Mouse (Mus musculus) midbrain, postnatal 0 days (tissue): Measurements from ENCODE around the gene Lrit3. TPM values are rescaled to one million over a fixed set of nuclear protein-coding genes. Genes with fewer than 3 reads are reported as not detected.
"Not testable (repeated sequence)": the region's sequence is repeated elsewhere in the genome, so short reads cannot be mapped to it uniquely, and the experiment has no call there.

Source experiments
- ATAC-seq: fragments of 200-750 bp; cut with Nextera tagmentation; 2 replicates; pipeline ENCODE4 v1.8.0; 2017; ENCODE audit warnings: moderate number of reproducible peaks, mild to moderate bottlenecking, moderate TSS enrichment, moderate library complexity; ENCODE audit not compliant: low FRiP score
- DNase-seq: peaks from one replicate; pipeline ENCODE4 v3.0.0-alpha.2; 2015; ENCODE audit warnings: low spot score
- H3K27ac ChIP-seq: fragments of 300-500 bp; sonication (generic); 2 replicates; pipeline ENCODE4 v1.5.1; 2014; ENCODE audit warnings: low read depth, mild to moderate bottlenecking, low read length, mixed read lengths
- H3K27me3 ChIP-seq: fragments of 300-500 bp; sonication (generic); 2 replicates; pipeline ENCODE4 v1.6.1; 2014; ENCODE audit warnings: low read length, control low read depth, mixed read lengths; ENCODE audit not compliant: insufficient read depth
- H3K36me3 ChIP-seq: fragments of 300-500 bp; sonication (generic); 2 replicates; pipeline ENCODE4 v1.6.1; 2014; ENCODE audit warnings: low read length, control low read depth, mixed read lengths; ENCODE audit not compliant: insufficient read depth
- H3K4me1 ChIP-seq: fragments of 300-500 bp; sonication (generic); 2 replicates; pipeline ENCODE4 v1.6.1; 2014; ENCODE audit warnings: mild to moderate bottlenecking, control low read depth, antibody characterized with exemption, low read length, mixed read lengths; ENCODE audit not compliant: insufficient read depth
- H3K4me2 ChIP-seq: fragments of 300-500 bp; sonication (generic); 2 replicates; pipeline ENCODE4 v1.6.1; 2014; ENCODE audit warnings: low read depth, mild to moderate bottlenecking, low read length, mixed read lengths; ENCODE audit not compliant: poor library complexity, severe bottlenecking
- H3K4me3 ChIP-seq: fragments of 300-500 bp; sonication (generic); 2 replicates; pipeline ENCODE4 v1.5.1; 2014; ENCODE audit warnings: low read depth, mild to moderate bottlenecking, low read length, moderate library complexity
- H3K9ac ChIP-seq: fragments of 300-500 bp; sonication (generic); replicated peaks from 2 replicates; pipeline ENCODE4 v1.6.1; 2014; ENCODE audit warnings: mild to moderate bottlenecking, low read length, moderate library complexity, mixed read lengths; ENCODE audit not compliant: poor library complexity, severe bottlenecking
- H3K9me3 ChIP-seq: fragments of 300-500 bp; sonication (generic); 2 replicates; pipeline ENCODE4 v1.6.1; 2016; ENCODE audit warnings: low read length, control low read depth
- CTCF ChIP-seq: IDR thresholded peaks from 2 replicates; pipeline ENCODE4 v1.5.1; 2016; ENCODE audit warnings: antibody characterized with exemption, mild to moderate bottlenecking
- WGBS: fragments of 180-500 bp; shearing (Covaris S2); extraction: QIAGEN DNeasy Blood & Tissue Kit; methylation state at CpG from one replicate; pipeline ENCODE4 v1.1.7; 2014; 5-methylcytosine and 5-hydroxymethylcytosine counted together
- polyA plus RNA-seq: library from polyadenylated mRNA; unstranded; fragments of >200 nt; fragmentation: Nextera tagmentation; extraction: Ambion mirVana; gene quantifications from 2 replicates; pipeline ENCODE4 v1.2.1, GENCODE M21; 2015
- total RNA-seq: library from RNA; depleted of rRNA; stranded (reverse); fragments of >200 nt; gene quantifications from 2 replicates; pipeline ENCODE4 v1.2.3, GENCODE M21; 2014

Lrit3 gene
- total and polyA plus RNA-seq, 2 experiments from 2014 or later = not detected

DNA sequence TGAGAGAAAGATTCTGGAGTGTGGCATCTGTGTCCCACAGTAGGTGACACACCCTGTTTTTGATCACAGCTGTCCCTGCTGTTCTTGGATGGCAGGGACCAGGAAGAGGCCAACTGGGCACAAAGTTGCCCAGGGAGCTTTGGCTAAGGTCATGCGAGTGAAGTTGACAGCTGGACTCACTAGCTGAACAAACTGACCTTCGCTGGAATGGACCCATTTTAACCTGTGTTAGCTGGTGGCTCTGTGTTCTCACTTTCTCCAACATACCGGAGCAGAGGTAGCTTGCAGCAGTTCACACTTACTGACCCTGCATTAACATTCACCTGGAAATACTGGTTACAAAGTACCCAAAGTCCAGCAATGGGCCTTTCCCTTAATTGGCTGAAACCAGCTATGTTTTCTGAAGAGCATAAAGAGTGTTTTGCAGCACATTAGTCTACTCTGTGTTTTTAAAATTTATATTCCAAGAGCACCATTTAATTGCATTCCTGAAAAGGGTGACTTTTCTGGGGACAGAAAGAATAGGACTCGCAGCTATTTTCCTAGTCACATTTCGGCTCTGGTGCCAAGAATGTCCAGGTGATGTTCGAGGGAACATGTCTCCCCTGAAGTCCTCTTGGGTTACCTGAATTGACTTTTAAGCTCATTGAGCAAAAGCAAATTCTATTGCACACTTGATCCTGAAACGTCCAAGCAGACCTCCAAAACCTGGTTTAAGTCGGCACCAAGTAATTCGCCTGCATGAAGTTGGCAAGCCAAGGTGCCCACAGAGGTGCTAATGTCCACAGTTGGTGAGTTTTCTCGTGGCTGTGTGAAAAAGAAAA is 36.6 kb downstream of the Lrit3 start:
- WGBS = 86% methylated on average over 10 of the region's 10 CpGs
- Histone ChIP-seq H3K27me3 (no peaks in the 10 kb centered on the region), H3K9me3 (peaks cover 5% of the 10 kb centered on the region; the same call in 1 of the 2 replicates), H3K4me1 (no peaks in the 10 kb centered on the region), H3K27ac (no peak overlapping the region), H3K4me2 (no peak overlapping the region), H3K9ac (no peak overlapping the region), H3K4me3 (no peak overlapping the region), H3K36me3 (no peaks in the 10 kb centered on the region)
- no peak for TF ChIP-seq CTCF
- no peak for ATAC-seq
- no peak for DNase-seq

DNA sequence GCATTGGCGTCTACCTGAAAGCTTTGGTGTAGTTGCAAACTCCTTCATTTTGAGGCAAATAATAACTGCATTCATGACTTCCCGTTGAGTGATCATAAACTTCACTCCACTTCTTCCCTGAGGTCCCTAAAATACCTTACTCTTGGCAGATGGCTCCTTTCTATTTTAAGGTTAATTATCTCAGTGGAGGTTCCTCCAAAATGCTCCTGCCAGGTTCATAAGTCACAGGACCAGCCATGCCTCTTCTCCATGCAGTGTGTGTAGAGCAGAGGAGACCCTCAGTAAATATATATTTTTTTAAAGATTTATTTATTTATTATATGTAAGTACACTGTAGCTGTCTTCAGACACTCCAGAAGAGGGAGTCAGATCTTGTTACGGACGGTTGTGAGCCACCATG is 37.7 kb downstream of the Lrit3 start:
- WGBS = 96% methylated on average over 4 of the region's 4 CpGs
- H3K27me3 ChIP-seq = no peaks in the 10 kb centered on the region
- H3K36me3 ChIP-seq = no peaks in the 10 kb centered on the region
- DNase-seq (no peak), ATAC-seq (no peak)
- H3K9ac ChIP-seq = no peak overlapping the region
- no peak overlapping the region for H3K4me2 ChIP-seq
- H3K9me3 ChIP-seq = peaks cover 5% of the 10 kb centered on the region; the same call in 1 of the 2 replicates
- no peak overlapping the region for H3K27ac ChIP-seq
- H3K4me3 ChIP-seq = no peak overlapping the region
- no peaks in the 10 kb centered on the region for H3K4me1 ChIP-seq
- no peak for TF ChIP-seq CTCF

DNA sequence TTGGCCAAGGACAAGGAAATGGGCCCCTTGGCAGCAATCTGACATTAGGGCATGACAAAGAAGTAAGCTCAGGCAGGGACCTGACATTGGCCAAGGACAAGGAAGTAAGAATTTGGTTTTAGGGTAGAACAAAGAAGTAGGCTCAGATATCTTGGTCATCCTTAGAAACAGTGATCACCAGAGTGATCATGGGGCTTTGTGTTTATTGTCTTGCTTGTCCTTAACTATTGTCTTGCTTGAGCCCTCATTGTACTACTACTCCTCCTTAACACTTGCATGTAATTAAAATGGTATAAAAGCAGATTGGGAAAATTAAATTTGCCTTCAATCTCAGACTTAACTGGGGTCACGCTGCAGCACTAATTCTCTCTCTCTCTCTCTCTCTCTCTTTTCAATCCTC is 46.2 kb downstream of the Lrit3 start:
- not testable (repeated sequence) for H3K9ac ChIP-seq, H3K4me2 ChIP-seq, H3K9me3 ChIP-seq, ATAC-seq, H3K27ac ChIP-seq, H3K4me3 ChIP-seq, DNase-seq, H3K27me3 ChIP-seq, H3K4me1 ChIP-seq, H3K36me3 ChIP-seq
- WGBS = 85% methylated on average over 1 of the region's 1 CpGs

DNA sequence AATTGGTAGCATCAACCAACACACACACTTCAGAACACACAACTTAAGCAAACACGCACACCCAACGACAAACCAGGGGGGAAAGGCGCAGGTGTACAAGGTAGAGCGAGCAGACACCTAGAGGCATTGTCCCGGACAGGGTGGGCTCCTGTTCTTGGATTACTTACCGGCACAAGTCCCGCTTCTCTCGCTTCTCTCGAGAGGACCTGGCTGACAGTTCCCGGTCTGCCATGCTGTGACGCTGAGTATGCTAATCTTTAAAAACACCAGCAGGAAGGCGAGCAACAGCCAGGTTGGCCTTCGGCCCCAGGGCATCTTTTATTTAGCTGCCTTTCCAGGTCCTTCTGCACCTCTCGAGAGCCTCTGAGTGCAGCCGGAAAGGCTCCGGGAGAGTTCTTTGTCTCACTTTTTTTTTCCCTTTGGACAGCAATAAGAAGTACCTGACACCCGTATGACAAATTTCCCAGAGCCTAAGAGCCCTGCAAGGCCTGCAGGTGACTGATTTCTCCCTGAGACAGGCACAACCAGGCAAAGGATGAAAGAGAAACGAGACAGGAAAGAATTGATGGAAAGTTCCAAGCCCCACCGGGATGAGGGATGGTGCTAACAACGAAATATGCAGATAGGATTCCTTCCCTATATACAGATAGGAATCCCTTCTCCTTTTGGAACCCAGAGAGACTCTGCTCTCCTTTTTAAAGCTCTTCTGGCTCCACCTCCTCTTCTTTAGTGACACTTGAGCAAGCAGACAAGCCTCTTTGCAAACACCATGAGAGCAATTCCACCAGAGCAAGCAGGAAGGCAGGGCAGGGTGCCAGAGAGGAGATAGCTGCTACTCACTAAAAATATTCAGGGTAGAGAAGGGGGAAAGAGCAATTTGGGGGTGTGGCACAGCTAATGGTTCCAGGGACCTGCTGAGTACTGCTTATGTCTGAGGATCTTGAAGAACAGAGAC is 48.9 kb downstream of the Lrit3 start, which contains the start of gene Egf:
Gene Egf (minus strand): TSS at position 667 of the 955 bp plus-strand sequence.
- no peaks in the 10 kb centered on the region for H3K36me3 ChIP-seq
- DNase-seq = peak; percentile 14
- ATAC-seq = peak; percentile 60; the same call in 1 of the 2 replicates
- peak within 1 kb of the TSS; percentile 51 for H3K4me2 ChIP-seq
- H3K27ac ChIP-seq = no peak within 1 kb of the TSS
- TF ChIP-seq CTCF = no peak
- H3K9me3 ChIP-seq = no peaks in the 10 kb centered on the region
- H3K4me3 ChIP-seq = peak within 1 kb of the TSS; percentile 30
- no peaks in the 10 kb centered on the region for H3K27me3 ChIP-seq
- 0 out of 2 replicates have a peak, but pooled peaks cover 3% of the 10 kb centered on the region for H3K4me1 ChIP-seq
- no peak within 1 kb of the TSS; the same call in 1 of the 2 replicates for H3K9ac ChIP-seq
- 8% methylated on average over 20 of the region's 20 CpGs for WGBS

DNA sequence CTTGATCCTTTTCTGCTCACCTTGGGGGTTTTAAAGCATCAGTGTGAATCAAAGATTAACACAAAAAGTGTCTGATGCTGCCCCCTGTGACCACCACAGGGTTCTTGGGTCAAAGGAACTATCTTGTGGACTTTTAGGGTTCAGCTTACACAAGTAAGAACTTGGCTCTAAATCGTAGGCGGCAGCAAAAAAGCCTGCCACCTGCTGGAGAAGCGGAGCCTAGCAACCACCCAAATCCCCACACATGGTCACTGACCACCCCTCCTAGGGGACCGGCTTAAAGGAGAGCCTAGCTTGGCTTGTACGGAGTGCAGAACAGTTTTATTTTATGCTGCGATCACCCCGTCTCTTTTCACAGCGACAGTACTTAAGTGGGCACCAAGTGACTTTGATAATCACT is 59.0 kb downstream of the Lrit3 start:
- 47% methylated on average over 8 of the region's 8 CpGs for WGBS
- Histone ChIP-seq H3K4me1 (no peaks in the 10 kb centered on the region), H3K36me3 (no peaks in the 10 kb centered on the region), H3K4me3 (no peak overlapping the region), H3K4me2 (no peak overlapping the region), H3K27ac (no peak overlapping the region), H3K9ac (no peak overlapping the region), H3K9me3 (no peaks in the 10 kb centered on the region), H3K27me3 (no peaks in the 10 kb centered on the region)
- ATAC-seq (no peak), DNase-seq (peak; percentile 6)
- TF ChIP-seq CTCF = peak; percentile 64
